Mouse (Mus musculus) frontal cortex, postnatal 10 days (tissue): ENCODE data around the gene Prkci.

Source experiments
- DNase-seq, 2 experiments: peaks; one replicate each; pipeline ENCODE4 v3.0.0; 2022; ENCODE audit warnings: low spot score in 2 of 2, mixed read lengths in 1 of 2

Gene Prkci

GRCm38 (mm10) chr3:30995283-30995898 is at the start of gene Prkci:
Gene Prkci, plus strand, starts transcription at chr3:30995747.
- DNase-seq, result peak; percentile 85 to 92

GRCm38 (mm10) chr3:30951652-30952051 is 43.9 kb upstream of the Prkci start:
- no peak for DNase-seq

GRCm38 (mm10) chr3:30952273-30953070 is 43.1 kb upstream of the Prkci start:
- DNase-seq, result no peak

GRCm38 (mm10) chr3:30956327-30956726 is 39.2 kb upstream of the Prkci start:
- DNase-seq, result no peak

GRCm38 (mm10) chr3:30958709-30959108 is 36.8 kb upstream of the Prkci start:
- DNase-seq, result no peak

- DNase-seq, result no peak
These were observed 35.4 kb upstream of the Prkci start for GRCm38 (mm10) chr3:30959868-30960831.

GRCm38 (mm10) chr3:30963100-30963499 is 32.4 kb upstream of the Prkci start:
- DNase-seq, result no peak

- no peak for DNase-seq
These were observed 31.3 kb upstream of the Prkci start for GRCm38 (mm10) chr3:30964216-30964615.

GRCm38 (mm10) chr3:30965644-30966043 is 29.9 kb upstream of the Prkci start:
- DNase-seq, result no peak

- DNase-seq, result peak in 1 of 2 experiments; percentile 44
These were observed 26.9 kb upstream of the Prkci start for GRCm38 (mm10) chr3:30968531-30969092.

GRCm38 (mm10) chr3:30969104-30969581 is 26.4 kb upstream of the Prkci start, which contains the start of gene Phc3:
Gene Phc3, minus strand, starts transcription at chr3:30969415.
- peak; percentile 87 to 92 for DNase-seq

- DNase-seq, result peak in 1 of 2 experiments; percentile 34
These were observed 20.3 kb upstream of the Prkci start for GRCm38 (mm10) chr3:30975102-30975754.

- DNase-seq, result no peak
These were observed 18.4 kb upstream of the Prkci start for GRCm38 (mm10) chr3:30976991-30977603.

- no peak for DNase-seq
These were observed 13.7 kb upstream of the Prkci start for GRCm38 (mm10) chr3:30981616-30982380.

GRCm38 (mm10) chr3:30982924-30983536 is 12.5 kb upstream of the Prkci start:
- DNase-seq, result no peak

GRCm38 (mm10) chr3:30987396-30988318 is 7.9 kb upstream of the Prkci start:
- no peak for DNase-seq

- DNase-seq, result no peak
These were observed 3.4 kb upstream of the Prkci start for GRCm38 (mm10) chr3:30992161-30992560.

- DNase-seq, result no peak
These were observed 2.4 kb upstream of the Prkci start for GRCm38 (mm10) chr3:30993066-30993573.
